Mouse (Mus musculus) stomach, adult 2 months (tissue): ENCODE measurements around the gene Ccn5. TPM values are rescaled to one million over a fixed set of nuclear protein-coding genes. Genes with fewer than 3 reads are reported as not detected.

Source experiments
- polyA plus RNA-seq: library from polyadenylated mRNA; depleted of rRNA; stranded (reverse); fragments of >200 nt; gene quantifications from 2 replicates; pipeline ENCODE4 v1.2.3, GENCODE M21; 2012; rRNA removed

Gene Ccn5
- 1.0 and 3.8 TPM in 2 replicates for polyA plus RNA-seq

GRCm38 (mm10) chr2:163820607-163821006 lies at the start of gene Ccn5:
Gene Ccn5 (plus strand): TSS chr2:163820861.

GRCm38 (mm10) chr2:163853461-163853901 lies 32.8 kb downstream of the Ccn5 start, which contains the start of gene Kcnk15:
Gene Kcnk15 (plus strand): TSS chr2:163853651.

Other genes starting within 250 kb of the Ccn5 start
- gene Ttpal, start 218.5 kb upstream of the Ccn5 start, polyA plus RNA-seq, result 8.6 and 9.8 TPM in 2 replicates
- 65.6 and 69.2 TPM in 2 replicates for gene Serinc3, start 175.7 kb upstream of the Ccn5 start, polyA plus RNA-seq
- gene Pkig, start 162.5 kb upstream of the Ccn5 start, polyA plus RNA-seq, result 54.6 and 92.8 TPM in 2 replicates
- gene Ada, start 70.6 kb upstream of the Ccn5 start, polyA plus RNA-seq, result 7.0 and 10.8 TPM in 2 replicates
- gene Kcnk15, start 32.8 kb downstream of the Ccn5 start, polyA plus RNA-seq, result 0.06 TPM in 1 of 2 replicates, not detected in the other
- gene Rims4, start 97.8 kb downstream of the Ccn5 start, polyA plus RNA-seq, result 0.08 and 0.11 TPM in 2 replicates
- 23.0 and 23.8 TPM in 2 replicates for gene Ywhab, start 174.1 kb downstream of the Ccn5 start, polyA plus RNA-seq
- gene Pabpc1l, start 204.6 kb downstream of the Ccn5 start, polyA plus RNA-seq, result 0.06 and 0.25 TPM in 2 replicates
- 3.3 and 3.8 TPM in 2 replicates for gene Stk4, start 249.5 kb downstream of the Ccn5 start, polyA plus RNA-seq